Mouse (Mus musculus): Measurements from ENCODE around the gene Olfr1201.

- TF ChIP-seq GATA1 (IDR thresholded peaks at IDR 0.05; ENCODE audit: borderline replicate concordance, low read length) (no peak), CTCF (IDR thresholded peaks at IDR 0.05; ENCODE audit: low read depth, low read length) (no peak), POLR2AphosphoS5 (IDR thresholded peaks at IDR 0.05; ENCODE audit: insufficient replicate concordance, low read depth, low read length) (no peak), GATA2 (IDR thresholded peaks at IDR 0.05; ENCODE audit: borderline replicate concordance, low read depth, low read length) (no peak)
Measured at GRCm38 (mm10) chr2:88792736-88793135, at the start of gene Olfr1201.

All from G1E (cell line).